Mouse (Mus musculus) frontal cortex, postnatal 10 days (tissue): ENCODE measurements around the gene Dnajc28.

Experiments
- DNase-seq, 2 experiments: peaks; one replicate each; pipeline ENCODE4 v3.0.0; 2022; ENCODE audit warnings: low spot score in 2 of 2, mixed read lengths in 1 of 2

Dnajc28 gene

GRCm38 (mm10) chr16:91592162-91592561 lies 26.7 kb downstream of the Dnajc28 start:
- DNase-seq: no peak

- DNase-seq: no peak
These were observed 30.1 kb downstream of the Dnajc28 start for GRCm38 (mm10) chr16:91588703-91589102.

- no peak for DNase-seq
These were observed 30.9 kb downstream of the Dnajc28 start for GRCm38 (mm10) chr16:91587730-91588453.

DNA sequence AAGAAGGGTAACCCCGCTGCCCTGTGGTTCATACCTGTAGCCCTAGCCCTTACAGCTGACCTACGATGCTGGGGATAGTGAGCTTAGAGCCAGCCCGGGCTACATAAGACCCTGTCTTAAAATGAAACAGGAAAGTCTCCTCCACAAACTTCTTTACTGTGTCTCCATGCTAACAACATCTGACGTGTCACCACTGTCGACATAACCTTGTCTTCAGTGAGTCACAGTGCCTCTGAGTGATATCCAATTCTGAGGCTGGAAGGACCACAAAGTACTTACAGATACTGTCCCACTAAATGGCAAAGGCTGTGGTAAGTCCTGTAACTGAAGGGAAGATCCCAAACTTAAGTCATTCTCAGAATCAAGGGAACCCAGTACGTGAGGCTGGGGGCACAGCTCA lies 32.6 kb downstream of the Dnajc28 start:
- DNase-seq: no peak

DNA sequence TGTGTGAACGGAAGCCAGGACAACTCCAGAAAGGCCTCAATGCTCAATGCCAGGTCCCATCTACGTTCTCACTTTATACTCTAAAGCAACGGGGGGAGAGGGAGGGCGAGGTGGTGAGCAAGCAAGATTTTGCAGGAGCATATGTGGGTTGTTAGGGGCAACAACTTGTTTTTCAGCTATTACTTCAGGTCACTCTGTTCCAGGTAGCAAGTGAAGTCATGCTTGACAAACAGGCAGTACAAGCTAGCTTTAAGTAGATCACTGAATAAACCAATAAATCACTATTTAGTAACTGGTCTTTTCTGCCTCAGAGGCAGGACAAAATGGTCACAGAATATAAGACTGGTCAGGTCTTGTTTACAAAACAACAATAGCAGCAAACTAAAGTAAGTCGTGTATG lies 33.2 kb downstream of the Dnajc28 start:
- DNase-seq: no peak

DNA sequence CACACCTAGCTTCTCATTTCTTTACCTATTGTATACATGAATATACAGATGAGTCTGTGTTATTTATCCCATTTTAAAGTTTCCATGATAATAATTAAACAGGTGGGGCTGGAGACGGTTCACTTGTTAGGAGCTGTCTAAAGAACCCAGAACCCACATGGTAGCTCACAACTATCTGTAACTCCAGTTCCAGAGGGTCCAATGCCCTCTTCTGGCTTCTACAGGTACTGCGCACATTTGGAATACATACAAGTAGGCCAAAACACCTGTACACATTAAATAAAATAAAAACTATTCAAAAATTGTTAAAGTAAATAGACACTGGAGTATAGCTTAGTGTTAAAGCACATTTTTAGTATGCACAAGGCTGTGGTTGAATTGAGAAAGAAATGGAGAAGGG lies 36.5 kb downstream of the Dnajc28 start:
- DNase-seq: no peak

- no peak for DNase-seq
These were observed 39.7 kb downstream of the Dnajc28 start for GRCm38 (mm10) chr16:91578980-91579720.

DNA sequence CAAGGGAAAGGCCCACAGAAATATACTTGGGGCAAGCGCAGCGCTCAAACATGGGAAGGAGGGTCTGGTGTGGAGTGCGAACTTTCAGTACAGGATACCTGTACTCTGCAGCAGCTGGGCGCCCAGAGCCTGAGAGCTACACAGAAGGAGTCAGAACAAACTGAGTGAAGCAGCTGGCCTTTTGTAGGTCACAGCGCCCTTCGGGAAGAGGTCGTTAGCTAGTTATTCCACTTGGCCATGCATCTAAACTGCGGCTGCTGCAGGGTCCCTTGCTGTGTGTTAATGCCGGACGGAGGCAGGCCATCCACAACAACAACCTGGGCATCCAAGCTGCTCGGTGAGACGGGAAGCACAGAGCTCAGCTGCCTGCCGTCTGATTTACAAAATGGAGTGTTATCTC lies 43.7 kb downstream of the Dnajc28 start:
- no peak for DNase-seq

GRCm38 (mm10) chr16:91571105-91571504 lies 47.7 kb downstream of the Dnajc28 start:
- DNase-seq: no peak

- DNase-seq: no peak
These were observed 49.9 kb downstream of the Dnajc28 start for GRCm38 (mm10) chr16:91568960-91569359.

DNA sequence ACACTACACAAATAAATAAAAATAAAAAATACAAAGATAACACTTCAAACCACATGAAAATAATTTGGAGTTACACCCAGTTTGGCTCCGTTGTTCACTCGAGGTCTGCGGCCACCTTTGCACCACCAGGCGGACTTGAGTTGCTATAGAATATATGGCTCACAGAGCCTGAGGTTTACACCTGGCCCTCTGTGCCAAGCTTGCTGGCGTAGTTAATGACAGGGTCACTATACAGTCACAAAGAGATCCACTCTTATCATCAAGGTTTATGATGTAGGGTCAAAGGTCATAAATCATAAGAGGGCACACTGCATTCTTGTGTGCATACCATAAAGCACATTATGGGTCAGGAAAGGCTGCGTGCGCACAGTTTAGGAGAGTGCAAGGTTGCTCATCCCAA lies 52.8 kb downstream of the Dnajc28 start:
- no peak for DNase-seq

DNA sequence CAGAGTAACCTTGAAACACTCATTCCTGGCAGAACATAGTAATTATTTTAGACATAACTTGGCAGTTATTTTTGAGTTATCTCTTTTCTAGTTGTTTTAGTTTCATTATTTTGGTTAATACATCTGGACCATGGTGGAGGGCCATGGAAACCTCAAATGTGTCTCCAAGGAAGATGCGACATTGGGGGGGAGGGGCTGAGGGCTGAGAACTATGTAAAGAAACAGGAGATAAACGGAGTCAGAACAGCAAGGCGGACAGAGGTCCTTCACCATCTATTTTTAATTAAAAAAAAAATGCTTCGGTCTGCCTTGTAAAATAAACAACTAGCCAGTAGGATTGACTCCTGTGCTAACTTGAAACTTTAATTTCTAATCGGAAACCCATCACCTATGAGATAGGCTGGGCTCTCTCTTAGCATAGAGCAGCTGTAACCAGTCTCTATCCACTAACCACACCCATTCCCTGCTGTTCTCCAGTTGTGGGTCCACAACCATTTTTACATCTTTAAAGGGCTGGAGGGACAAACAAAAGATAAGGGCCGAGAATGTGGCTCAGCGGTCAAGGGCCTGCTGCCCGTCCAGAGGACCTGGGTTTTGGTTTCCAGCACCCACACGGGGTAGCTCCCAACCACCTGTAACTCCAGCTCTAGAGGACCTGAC lies 53.4 kb downstream of the Dnajc28 start:
- DNase-seq: no peak

DNA sequence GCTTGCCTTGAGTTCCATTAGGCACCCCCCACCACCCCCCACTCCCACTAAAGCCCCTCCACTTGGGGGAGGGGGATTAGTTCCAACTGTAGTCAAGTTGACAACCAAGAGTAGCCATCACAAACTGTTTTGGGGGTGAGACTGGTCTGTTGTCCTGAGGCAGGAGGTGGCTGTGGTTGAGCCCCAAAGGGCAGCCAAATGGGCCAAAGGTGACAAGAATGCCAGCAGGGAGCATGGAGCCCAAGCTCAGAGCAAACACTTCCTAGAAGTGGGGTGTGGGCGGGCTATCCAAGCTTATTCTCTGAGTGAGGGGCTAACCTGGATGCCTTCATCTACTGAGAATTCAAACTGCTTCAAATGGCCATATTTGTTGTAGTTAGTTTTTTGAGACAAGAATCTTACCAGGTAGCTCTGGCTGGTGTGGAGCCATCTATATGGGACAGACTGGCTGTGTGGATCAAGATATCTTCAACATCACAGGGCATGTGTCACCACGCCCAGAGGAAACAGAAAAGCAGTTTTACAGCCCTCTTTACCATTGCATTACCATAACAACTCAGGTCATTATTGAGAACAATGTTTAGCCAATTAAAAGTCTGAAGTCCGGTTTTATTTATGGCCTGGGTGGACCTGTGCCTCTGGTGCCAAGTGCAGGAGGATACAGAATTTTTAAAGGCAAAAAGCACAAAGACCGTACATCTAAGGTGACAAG lies 54.1 kb downstream of the Dnajc28 start:
- no peak for DNase-seq
